ENCODE assay signal across 17 mouse cellular contexts in genomic region chr13:31765564-31765963, GRCm38 (mm10). TPM values are rescaled to one million over a fixed set of nuclear protein-coding genes. Genes with fewer than 3 reads are reported as not detected.
DNase-seq lines count a peak whose midpoint lies in the region.
"Had no signal": no experiment of that assay in that cellular context is flagged by ENCODE, and none has a peak within 500 bp of the region (broad histone marks: within the 10 kb centered on the region; RNA-seq: fewer than 3 reads in every experiment).

No protein-coding gene starts in this region.

- intact Hi-C loops in gastrocnemius, postnatal 14 days (cut with DNase I; ENCODE audit: low total_unique reads): no loop called here

- DNase-seq in gastrocnemius, adult 18-20 months (ENCODE audit: low spot score): peak; percentile 59
- DNase-seq in gastrocnemius, postnatal 10 days: no peak
- DNase-seq in gastrocnemius, postnatal 25 days: peak; percentile 20
- DNase-seq in gastrocnemius, postnatal 14 days: no peak
- DNase-seq in lung, postnatal 10 days: peak; percentile 23
- DNase-seq in lung, postnatal 4 days: no peak
- peak; percentile 70 for DNase-seq in skeletal muscle tissue, adult 2 months (ENCODE audit: low read depth, low spot score)
- DNase-seq in urinary bladder, postnatal 25 days (ENCODE audit: low spot score): no peak
- DNase-seq: adrenal gland, postnatal 10 days; adrenal gland, postnatal 36 days; cerebellum, adult 18-20 months; cerebellum, adult 9-10 months; cerebellum, postnatal 14 days; heart, adult 18-20 months; heart, postnatal 14 days had no signal

RNA-seq across cellular contexts. Expression of gene Foxc1, which starts 40.9 kb away (rescaled TPM):
- under 1 TPM; 0.75 to 0.88 TPM for total RNA-seq in gastrocnemius, adult 18-20 months (2021)
- 1 to 10 TPM; 1.8 to 2.6 TPM for total RNA-seq in gastrocnemius, postnatal 10 days (2021)
- 1 to 10 TPM in 1 of 2 experiments, under 1 TPM in 1; 0.84 to 1.3 TPM for total RNA-seq in gastrocnemius, postnatal 25 days (2021)
- total RNA-seq in gastrocnemius, postnatal 14 days (2021): 1 to 10 TPM; 1.3 to 1.4 TPM
- total RNA-seq: CH12.LX; hematopoietic stem cell, adult 5-6 weeks had no signal

Comparison
In these comparisons a context has a peak if more than half of its experiments do, and no peak if none do; other contexts are left out.
1. DNase-seq: peak in gastrocnemius, adult 18-20 months (single experiment), gastrocnemius, postnatal 25 days (single experiment), lung, postnatal 10 days (single experiment) and skeletal muscle tissue, adult 2 months (single experiment); none in gastrocnemius, postnatal 10 days (single experiment), gastrocnemius, postnatal 14 days (single experiment), lung, postnatal 4 days (0 of 2) and urinary bladder, postnatal 25 days (single experiment).